22 mouse cellular contexts compared by ENCODE assay signal in the genomic region with DNA sequence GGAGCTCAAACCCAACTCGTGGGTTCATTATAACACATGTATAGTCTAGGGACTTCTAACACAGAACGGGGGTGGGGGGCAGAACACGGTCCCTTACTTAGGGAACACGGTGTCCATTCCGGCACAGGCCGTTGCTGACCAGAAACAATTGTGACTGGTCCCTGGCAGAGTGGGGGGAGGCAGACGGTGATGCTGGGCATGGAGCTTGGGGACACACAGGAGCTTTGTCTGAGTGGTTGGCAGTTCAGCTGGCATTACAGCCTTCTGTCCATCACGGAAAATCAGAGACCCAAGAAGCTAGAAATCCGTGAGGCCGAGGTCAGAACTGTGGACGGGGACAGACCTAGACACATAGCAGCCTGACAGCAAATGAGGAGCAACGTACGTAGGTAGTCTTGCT. TPM values are rescaled to one million over a fixed set of nuclear protein-coding genes. Genes with fewer than 3 reads are reported as not detected.
"Had no signal": no experiment of that assay in that cellular context is flagged by ENCODE, and none has a peak within 500 bp of the region (broad histone marks: within the 10 kb centered on the region; RNA-seq: fewer than 3 reads in every experiment).

No protein-coding gene starts in this region.

- H3K27me3 ChIP-seq: intestine, embryonic 15.5 days; lung, embryonic 15.5 days; midbrain, embryonic 15.5 days; neural tube, embryonic 12.5 days had no signal

- H3K4me1 ChIP-seq: intestine, embryonic 15.5 days; limb, embryonic 12.5 days; liver, embryonic 13.5 days; lung, embryonic 15.5 days; midbrain, embryonic 15.5 days; neural tube, embryonic 12.5 days had no signal

- DNase-seq: kidney, adult 18-20 months; kidney, postnatal 10 days; kidney, postnatal 4 days; liver; liver, embryonic 13.5 days; liver, postnatal 0 days; lung, postnatal 14 days; thymus, postnatal 4 days had no signal

- H3K4me3 ChIP-seq: intestine, embryonic 15.5 days; limb, embryonic 12.5 days; liver, embryonic 13.5 days; lung, embryonic 15.5 days; megakaryocyte, embryonic 14.5 days; midbrain, embryonic 15.5 days; neural tube, embryonic 12.5 days had no signal

- ATAC-seq: intestine, embryonic 15.5 days; liver, postnatal 0 days; midbrain, embryonic 15.5 days had no signal

- H3K27ac ChIP-seq: intestine, embryonic 15.5 days; limb, embryonic 12.5 days; liver, embryonic 13.5 days; lung, embryonic 15.5 days; macrophage; midbrain, embryonic 15.5 days; neural tube, embryonic 12.5 days had no signal

RNA-seq across cellular contexts. Expression of a gene that starts 5.0 kb away (rescaled TPM):
- total RNA-seq: monocyte, adult 5-6 weeks; neutrophil, adult 5-6 weeks had no signal
- polyA plus RNA-seq: kidney, embryonic 14.5 days; limb, embryonic 12.5 days; liver, embryonic 13.5 days; liver, postnatal 0 days; lung, embryonic 15.5 days; macrophage; midbrain, embryonic 15.5 days; spleen, adult 2 months had no signal

RNA-seq across cellular contexts. Expression of a gene that starts 52.6 kb away (rescaled TPM):
- total RNA-seq: left cerebral cortex, adult 8-10 months; left cerebral cortex, postnatal 36 days; monocyte, adult 5-6 weeks; neutrophil, adult 5-6 weeks had no signal
- polyA plus RNA-seq: kidney, embryonic 14.5 days; limb, embryonic 12.5 days; liver, embryonic 13.5 days; liver, postnatal 0 days; macrophage; midbrain, embryonic 11.5 days; midbrain, embryonic 15.5 days; neural tube, embryonic 12.5 days had no signal
